Mouse (Mus musculus): ENCODE measurements around the gene Bmpr1b.

DNA sequence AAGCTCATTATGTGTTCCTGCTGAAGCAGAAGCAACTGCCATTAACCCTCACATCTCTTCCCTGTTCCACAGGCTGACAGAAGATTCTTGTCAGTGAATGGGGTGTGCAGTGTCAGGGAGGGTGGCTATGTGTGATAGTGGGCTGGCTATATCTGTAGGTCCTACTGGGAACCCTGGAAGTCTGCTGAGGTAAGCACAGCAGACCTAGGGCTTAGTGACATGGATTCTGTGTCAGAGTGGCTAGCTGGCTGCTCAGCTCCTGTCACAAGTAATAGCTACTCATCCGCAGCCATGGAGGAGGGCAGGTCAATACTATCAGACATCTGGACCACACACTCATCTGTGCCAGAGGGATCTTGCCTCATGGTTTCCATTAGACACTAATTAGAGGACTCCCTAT is 354.4 kb downstream of the Bmpr1b start:
- TF ChIP-seq CHD2 (IDR thresholded peaks at IDR 0.05; ENCODE audit: low read depth, low read length): no peak
- TF ChIP-seq HCFC1 (IDR thresholded peaks at IDR 0.05; ENCODE audit: borderline replicate concordance, insufficient read depth, low read length): no peak
- TF ChIP-seq ZNF384 (IDR thresholded peaks at IDR 0.05; ENCODE audit: low read depth, low read length): no peak
